Mouse (Mus musculus) erythroblast, embryonic 14.5 days (primary cell): ENCODE measurements around the gene Flvcr2.

ENCODE experiments used
- GATA1 ChIP-seq: IDR thresholded peaks from 2 replicates; pipeline ENCODE4 v1.6.1; 2012; ENCODE audit warnings: low read length, inconsistent platforms, mixed read lengths
- TAL1 ChIP-seq: IDR thresholded peaks from 3 replicates; pipeline ENCODE4 v1.6.1; 2012; ENCODE audit warnings: low read length, inconsistent platforms, mixed read lengths

DNA sequence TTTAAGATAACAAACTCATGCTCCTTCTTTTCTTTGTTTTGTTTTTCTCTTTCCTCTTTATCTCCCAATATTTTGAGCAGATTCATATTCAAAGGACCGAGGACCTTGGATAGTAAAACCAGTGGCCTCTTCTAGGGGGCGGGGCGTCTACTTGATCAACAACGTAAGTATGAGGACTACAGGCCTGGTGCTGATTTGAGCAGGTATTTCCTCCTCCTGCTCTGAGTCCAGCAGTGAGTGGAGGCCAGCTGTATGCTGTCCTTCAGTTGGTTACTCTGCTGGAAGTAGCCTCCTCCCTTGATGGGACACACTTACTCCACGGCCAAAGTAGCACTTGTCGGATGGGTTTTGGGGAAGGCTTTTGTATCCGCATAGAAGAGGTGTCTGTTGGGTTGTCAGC lies 111.0 kb downstream of the Flvcr2 start:
- TF ChIP-seq GATA1 (no peak), TAL1 (no peak)
